Mouse (Mus musculus): Measurements from ENCODE around the gene Trip11. TPM values are rescaled to one million over a fixed set of nuclear protein-coding genes. Genes with fewer than 3 reads are reported as not detected.

The Trip11 gene
- polyA plus RNA-seq, 1 experiment from 2014 or later: 31.2 TPM

DNA sequence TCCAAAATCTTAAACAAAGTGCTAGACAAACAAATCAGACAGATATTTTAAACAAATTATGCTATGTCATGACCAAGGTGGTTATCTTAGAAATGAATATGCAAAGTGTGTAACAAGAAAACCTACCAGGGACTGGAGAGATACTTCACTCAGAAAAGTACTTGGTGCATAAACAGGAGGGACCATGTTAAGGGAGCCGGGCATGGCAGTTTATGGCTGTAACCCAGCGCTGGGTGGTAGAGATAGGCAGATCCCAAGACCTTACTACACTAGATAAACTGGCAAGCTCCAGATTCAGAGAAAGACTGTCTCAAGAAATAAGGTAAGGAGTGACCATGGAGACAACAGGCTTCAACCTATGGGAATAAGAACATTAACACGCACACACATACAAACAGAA is 123.3 kb downstream of the Trip11 start:
- Histone ChIP-seq H3K27me3 (replicated peaks) (no peaks in the 10 kb centered on the region), H3K4me1 (replicated peaks) (no peaks in the 10 kb centered on the region), H3K36me3 (no peaks in the 10 kb centered on the region), H3K9me3 (no peaks in the 10 kb centered on the region), H3K4me2 (replicated peaks) (no peak overlapping the region), H3K4me3 (replicated peaks) (no peak overlapping the region), H3K27ac (no peak overlapping the region), H3K9ac (no peak overlapping the region)
- ATAC-seq: no peak
- 83% methylated on average over 3 of the region's 3 CpGs for WGBS

DNA sequence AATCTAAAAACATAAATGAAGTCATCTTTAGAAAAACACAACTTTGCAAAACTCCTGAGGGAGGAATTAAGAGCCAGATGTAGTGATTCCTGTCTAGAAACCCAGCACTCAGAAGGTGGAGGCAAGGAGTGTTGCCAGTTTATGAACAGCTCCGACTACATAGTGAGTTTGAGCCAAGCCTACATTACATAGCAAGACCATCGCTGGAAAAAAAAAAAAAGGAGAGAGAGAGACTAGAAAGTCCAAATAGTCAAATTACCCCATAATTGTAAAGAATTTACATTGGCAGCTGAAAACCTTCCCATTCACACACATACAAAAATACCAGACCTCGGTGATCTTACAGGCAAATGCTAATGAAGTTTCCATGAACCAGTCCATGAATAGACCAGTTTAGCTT is 123.8 kb downstream of the Trip11 start:
- ATAC-seq: no peak

More for the DNA sequence above, 123.8 kb downstream of the Trip11 start:
- no peaks in the 10 kb centered on the region for H3K9me3 ChIP-seq
- H3K9ac ChIP-seq: no peak overlapping the region
- no peak overlapping the region for H3K4me3 ChIP-seq (replicated peaks)
- no peaks in the 10 kb centered on the region for H3K4me1 ChIP-seq (replicated peaks)
- H3K27ac ChIP-seq: no peak overlapping the region
- H3K4me2 ChIP-seq (replicated peaks): no peak overlapping the region
- no peaks in the 10 kb centered on the region for H3K36me3 ChIP-seq
- WGBS: 74% methylated on average over 3 of the region's 3 CpGs
- no peaks in the 10 kb centered on the region for H3K27me3 ChIP-seq (replicated peaks)

Other genes with a start within 250 kb of the Trip11 start
- gene Tc2n, start 194.7 kb downstream of the Trip11 start, polyA plus RNA-seq (2015; fragmentation: Nextera tagmentation; extraction: Ambion mirVana): 3.5 and 4.0 TPM in 2 replicates
- gene Fbln5, start 94.2 kb downstream of the Trip11 start, polyA plus RNA-seq (2015; fragmentation: Nextera tagmentation; extraction: Ambion mirVana): 62.5 and 63.9 TPM in 2 replicates
- gene Atxn3, start 45.0 kb upstream of the Trip11 start, polyA plus RNA-seq (2015; fragmentation: Nextera tagmentation; extraction: Ambion mirVana): 14.0 and 16.4 TPM in 2 replicates
- gene Cpsf2, start 62.7 kb upstream of the Trip11 start, polyA plus RNA-seq (2015; fragmentation: Nextera tagmentation; extraction: Ambion mirVana): 24.7 and 27.1 TPM in 2 replicates
- gene Slc24a4, start 215.5 kb upstream of the Trip11 start, polyA plus RNA-seq (2015; fragmentation: Nextera tagmentation; extraction: Ambion mirVana): 0.93 and 1.1 TPM in 2 replicates

All from intestine, embryonic 15.5 days (tissue).